Mouse (Mus musculus) kidney, embryonic 16.5 days (tissue): Measurements from ENCODE around the gene Rplp0. TPM values are rescaled to one million over a fixed set of nuclear protein-coding genes. Genes with fewer than 3 reads are reported as not detected.
A peak's percentile ranks its signal among the peaks of the same experiment; 100 is the strongest.

Experiments
- ATAC-seq: fragments of 200-750 bp; cut with Nextera tagmentation; 2 replicates; pipeline ENCODE4 v1.8.0; 2017; ENCODE audit warnings: moderate TSS enrichment; ENCODE audit not compliant: low FRiP score, low TSS enrichment
- H3K27ac ChIP-seq: fragments of 300-500 bp; sonication (generic); 2 replicates; pipeline ENCODE4 v1.5.1; 2014; ENCODE audit warnings: low read length
- H3K27me3 ChIP-seq: fragments of 300-500 bp; sonication (generic); 2 replicates; pipeline ENCODE4 v1.6.1; 2014; ENCODE audit warnings: low read length, control low read depth, mixed read lengths; ENCODE audit not compliant: insufficient read depth
- H3K36me3 ChIP-seq: fragments of 300-500 bp; sonication (generic); 2 replicates; pipeline ENCODE4 v1.6.1; 2014; ENCODE audit warnings: low read length, control low read depth, mixed read lengths; ENCODE audit not compliant: insufficient read depth
- H3K4me1 ChIP-seq: fragments of 300-500 bp; sonication (generic); 2 replicates; pipeline ENCODE4 v1.6.1; 2014; ENCODE audit warnings: low read length, control low read depth, mixed read lengths; ENCODE audit not compliant: insufficient read depth
- H3K4me2 ChIP-seq: fragments of 300-500 bp; sonication (generic); replicated peaks from 2 replicates; pipeline ENCODE4 v1.6.1; 2014; ENCODE audit warnings: low read depth, low read length
- H3K4me3 ChIP-seq: fragments of 300-500 bp; sonication (generic); 2 replicates; pipeline ENCODE4 v1.5.1; 2014; ENCODE audit warnings: mild to moderate bottlenecking, low read length
- H3K9ac ChIP-seq: fragments of 300-500 bp; sonication (generic); replicated peaks from 2 replicates; pipeline ENCODE4 v1.6.1; 2014; ENCODE audit warnings: low read length
- H3K9me3 ChIP-seq: fragments of 300-500 bp; sonication (generic); 2 replicates; pipeline ENCODE4 v1.6.1; 2016; ENCODE audit warnings: low read length, control low read depth
- WGBS: fragments of 180-500 bp; shearing (Covaris S2); extraction: QIAGEN DNeasy Blood & Tissue Kit; methylation state at CpG from one replicate; pipeline ENCODE4 v1.1.7; 2014; 5-methylcytosine and 5-hydroxymethylcytosine counted together
- polyA plus RNA-seq: library from polyadenylated mRNA; unstranded; fragments of >200 nt; fragmentation: Nextera tagmentation; extraction: Ambion mirVana; gene quantifications from 2 replicates; pipeline ENCODE4 v1.2.1, GENCODE M21; 2015

Rplp0 gene
- polyA plus RNA-seq, 1 experiment from 2014 or later: 1,527 TPM

- no peak for ATAC-seq
- H3K27ac ChIP-seq: peak overlapping the region; percentile 77
- WGBS: 13% methylated on average over 8 of the region's 8 CpGs
- no peak overlapping the region for H3K4me3 ChIP-seq
- peaks cover 76% of the 10 kb centered on the region for H3K4me1 ChIP-seq
- H3K27me3 ChIP-seq: no peaks in the 10 kb centered on the region
- no peaks in the 10 kb centered on the region for H3K9me3 ChIP-seq
- H3K36me3 ChIP-seq: no peaks in the 10 kb centered on the region
- H3K4me2 ChIP-seq: peak overlapping the region; percentile 24; the same call in 1 of the 2 replicates
- H3K9ac ChIP-seq: peak overlapping the region; percentile 38
Measured at GRCm38 (mm10) chr5:115534856-115535255, 24.4 kb upstream of the Rplp0 start.

- Histone ChIP-seq H3K4me3 (no peak overlapping the region), H3K9me3 (no peaks in the 10 kb centered on the region), H3K4me1 (peaks cover 68% of the 10 kb centered on the region), H3K27me3 (no peaks in the 10 kb centered on the region), H3K9ac (peak overlapping the region; percentile 38; the same call in 1 of the 2 replicates), H3K4me2 (no peak overlapping the region), H3K27ac (no peak overlapping the region; the same call in 1 of the 2 replicates), H3K36me3 (no peaks in the 10 kb centered on the region)
- no peak for ATAC-seq
- WGBS: 26% methylated on average over 7 of the region's 7 CpGs
Measured at GRCm38 (mm10) chr5:115535635-115536034, 23.6 kb upstream of the Rplp0 start.

GRCm38 (mm10) chr5:115538017-115538692 lies 21.1 kb upstream of the Rplp0 start:
- peak overlapping the region; percentile 15 for H3K4me2 ChIP-seq
- H3K9ac ChIP-seq: no peak overlapping the region; the same call in 1 of the 2 replicates
- no peaks in the 10 kb centered on the region for H3K9me3 ChIP-seq
- 0 out of 2 replicates have a peak, but pooled peaks have one; percentile 18 for ATAC-seq
- no peaks in the 10 kb centered on the region for H3K27me3 ChIP-seq
- no peaks in the 10 kb centered on the region for H3K36me3 ChIP-seq
- H3K4me1 ChIP-seq: peaks cover 56% of the 10 kb centered on the region
- no peak overlapping the region for H3K4me3 ChIP-seq
- peak overlapping the region; percentile 32; the same call in 1 of the 2 replicates for H3K27ac ChIP-seq
- WGBS: 65% methylated on average over 13 of the region's 13 CpGs

- H3K9ac ChIP-seq: no peak overlapping the region; the same call in 1 of the 2 replicates
- WGBS: 1% methylated on average over 12 of the region's 12 CpGs
- peak overlapping the region; percentile 32; the same call in 1 of the 2 replicates for H3K27ac ChIP-seq
Measured at GRCm38 (mm10) chr5:115538693-115539043, 20.6 kb upstream of the Rplp0 start.

GRCm38 (mm10) chr5:115542635-115543384 lies 16.5 kb upstream of the Rplp0 start:
- H3K27ac ChIP-seq: peak overlapping the region; percentile 88
- H3K27me3 ChIP-seq: no peaks in the 10 kb centered on the region
- peaks cover 21% of the 10 kb centered on the region for H3K36me3 ChIP-seq
- WGBS: 25% methylated on average over 19 of the region's 19 CpGs
- peak overlapping the region; percentile 24 for H3K4me3 ChIP-seq
- ATAC-seq: peak; percentile 21
- peak overlapping the region; percentile 39 for H3K4me2 ChIP-seq
- H3K9ac ChIP-seq: peak overlapping the region; percentile 56
- H3K4me1 ChIP-seq: peaks cover 56% of the 10 kb centered on the region
- H3K9me3 ChIP-seq: no peaks in the 10 kb centered on the region

More at GRCm38 (mm10) chr5:115538693-115539043, 20.6 kb upstream of the Rplp0 start:
- H3K36me3 ChIP-seq: no peaks in the 10 kb centered on the region
- no peaks in the 10 kb centered on the region for H3K27me3 ChIP-seq
- peak; percentile 79 for ATAC-seq
- no peaks in the 10 kb centered on the region for H3K9me3 ChIP-seq
- H3K4me2 ChIP-seq: peak overlapping the region; percentile 15
- no peak overlapping the region for H3K4me3 ChIP-seq
- peaks cover 56% of the 10 kb centered on the region for H3K4me1 ChIP-seq

GRCm38 (mm10) chr5:115543509-115544253 lies 15.6 kb upstream of the Rplp0 start:
- H3K4me1 ChIP-seq: peaks cover 48% of the 10 kb centered on the region
- peak overlapping the region; percentile 88 for H3K27ac ChIP-seq
- H3K27me3 ChIP-seq: no peaks in the 10 kb centered on the region
- H3K4me3 ChIP-seq: peak overlapping the region; percentile 24; the same call in 1 of the 2 replicates
- peak; percentile 70 for ATAC-seq
- peak overlapping the region; percentile 56 for H3K9ac ChIP-seq
- H3K4me2 ChIP-seq: peak overlapping the region; percentile 39
- no peaks in the 10 kb centered on the region for H3K9me3 ChIP-seq
- peaks cover 28% of the 10 kb centered on the region for H3K36me3 ChIP-seq
- WGBS: 29% methylated on average over 17 of the region's 17 CpGs

GRCm38 (mm10) chr5:115544655-115545185 lies 14.5 kb upstream of the Rplp0 start:
- peak overlapping the region; percentile 37 for H3K9ac ChIP-seq
- no peaks in the 10 kb centered on the region for H3K27me3 ChIP-seq
- ATAC-seq: no peak
- H3K9me3 ChIP-seq: no peaks in the 10 kb centered on the region
- peaks cover 45% of the 10 kb centered on the region for H3K4me1 ChIP-seq
- 42% methylated on average over 18 of the region's 18 CpGs for WGBS
- peaks cover 35% of the 10 kb centered on the region for H3K36me3 ChIP-seq
- no peak overlapping the region for H3K4me2 ChIP-seq
- peak overlapping the region; percentile 88 for H3K27ac ChIP-seq
- H3K4me3 ChIP-seq: no peak overlapping the region

GRCm38 (mm10) chr5:115545636-115546035 lies 13.6 kb upstream of the Rplp0 start:
- H3K4me3 ChIP-seq: no peak overlapping the region
- no peak for ATAC-seq
- no peaks in the 10 kb centered on the region for H3K9me3 ChIP-seq
- 81% methylated on average over 14 of the region's 14 CpGs for WGBS
- H3K27ac ChIP-seq: no peak overlapping the region
- H3K27me3 ChIP-seq: no peaks in the 10 kb centered on the region
- H3K4me2 ChIP-seq: no peak overlapping the region
- H3K9ac ChIP-seq: 0 out of 2 replicates have a peak overlapping the region, but pooled peaks have one; percentile 29
- peaks cover 35% of the 10 kb centered on the region for H3K36me3 ChIP-seq
- H3K4me1 ChIP-seq: peaks cover 45% of the 10 kb centered on the region

- Histone ChIP-seq H3K4me3 (no peak overlapping the region), H3K27me3 (no peaks in the 10 kb centered on the region), H3K9me3 (no peaks in the 10 kb centered on the region), H3K27ac (peak overlapping the region; percentile 54; the same call in 1 of the 2 replicates), H3K36me3 (peaks cover 35% of the 10 kb centered on the region), H3K9ac (no peak overlapping the region), H3K4me2 (no peak overlapping the region), H3K4me1 (peaks cover 45% of the 10 kb centered on the region)
- ATAC-seq: no peak
- 67% methylated on average over 11 of the region's 11 CpGs for WGBS
Measured at GRCm38 (mm10) chr5:115546536-115546935, 12.7 kb upstream of the Rplp0 start.
